Mouse (Mus musculus): ENCODE measurements around the gene Dnah8.

DNA sequence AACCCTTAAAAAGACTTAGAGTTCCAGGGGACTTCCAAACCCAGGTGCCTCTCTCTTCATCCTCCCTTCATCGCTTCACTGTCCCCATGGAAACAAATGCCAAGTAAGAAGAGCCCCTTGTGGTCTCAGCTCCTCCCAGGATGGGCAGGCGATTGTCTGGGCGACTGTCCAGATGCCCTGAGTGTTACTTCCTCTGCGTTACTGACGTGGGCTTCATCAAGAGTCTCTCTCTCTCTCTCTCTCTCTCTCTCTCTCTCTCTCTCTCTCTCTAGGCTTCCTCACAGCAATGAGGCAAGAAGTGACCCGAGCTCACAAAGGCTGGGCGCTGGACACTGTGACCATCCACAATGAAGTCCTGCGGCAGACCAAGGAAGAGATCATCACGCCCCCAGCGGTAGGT, 246.9 kb downstream of the Dnah8 start:
- TF ChIP-seq CTCF (IDR thresholded peaks at IDR 0.05; ENCODE audit: extremely low read depth, insufficient read length, insufficient replicate concordance, low read depth, low read length) (no peak), POLR2A (IDR thresholded peaks at IDR 0.05; ENCODE audit: low read depth, low read length) (no peak)
